Comparison of ENCODE assay signal across 8 mouse cellular contexts in genomic region chr14:73142421-73142895, GRCm38 (mm10). TPM values are rescaled to one million over a fixed set of nuclear protein-coding genes. Genes with fewer than 3 reads are reported as not detected.
DNase-seq lines count a peak whose midpoint lies in the region; ATAC-seq and TF ChIP-seq lines count a peak whose summit lies in the region.

No protein-coding gene starts in this region.

- peak overlapping the region; percentile 98 for H3K27ac ChIP-seq in forebrain, embryonic 16.5 days (ENCODE audit: low read length)
- peak overlapping the region; percentile 98 for H3K27ac ChIP-seq in limb, embryonic 15.5 days
- H3K27ac ChIP-seq in small intestine, adult 2 months (ENCODE audit: insufficient read depth, low read depth, low read length), result peak overlapping the region; percentile 94

- 1% methylated on average over 11 of the region's 11 CpGs for WGBS in forebrain, embryonic 16.5 days
- under 1% methylated on average over 11 of the region's 11 CpGs for WGBS in limb, embryonic 15.5 days
- 2% methylated on average over 11 of the region's 11 CpGs for WGBS in small intestine, adult 2 months

- peak overlapping the region; percentile 93 for H3K4me2 ChIP-seq in forebrain, embryonic 16.5 days (ENCODE audit: low read length)
- H3K4me2 ChIP-seq in limb, embryonic 15.5 days, result peak overlapping the region; percentile 55

- no peaks in the 10 kb centered on the region for H3K27me3 ChIP-seq in forebrain, embryonic 16.5 days (replicated peaks; ENCODE audit: control insufficient read depth, insufficient read depth, low read length)
- H3K27me3 ChIP-seq in limb, embryonic 15.5 days, result no peaks in the 10 kb centered on the region
- no peaks in the 10 kb centered on the region for H3K27me3 ChIP-seq in small intestine, adult 2 months (ENCODE audit: control insufficient read depth, insufficient read depth, low read length)

- H3K4me3 ChIP-seq in forebrain, embryonic 16.5 days (replicated peaks; ENCODE audit: low read length), result peak overlapping the region; percentile 74
- peak overlapping the region; percentile 79 for H3K4me3 ChIP-seq in limb, embryonic 15.5 days
- peak overlapping the region; percentile 89 for H3K4me3 ChIP-seq in small intestine, adult 2 months (ENCODE audit: low read depth, low read length)

- peak; percentile 25 to 51 for DNase-seq in heart, adult 9 months (ENCODE audit: low spot score in 2 of 2)
- no peak for DNase-seq in heart, postnatal 36 days
- peak; percentile 37 for DNase-seq in thymus, postnatal 0 days (ENCODE audit: low spot score)
- no peak for DNase-seq in thymus, postnatal 10 days (ENCODE audit: low spot score in 2 of 2)
- no peak for DNase-seq in cerebellum, adult 9-11 months

- TF ChIP-seq CTCF in small intestine, adult 2 months (IDR thresholded peaks at IDR 0.05; ENCODE audit: extremely low read depth, insufficient read length, insufficient replicate concordance, low read depth, low read length), result no peak

- TF ChIP-seq POLR2A in small intestine, adult 2 months (IDR thresholded peaks at IDR 0.05; ENCODE audit: low read depth, low read length), result no peak

- peak; percentile 23 for ATAC-seq in forebrain, embryonic 16.5 days
- peak; percentile 30; the same call in 1 of the 2 replicates for ATAC-seq in limb, embryonic 15.5 days (ENCODE audit: insufficient number of reproducible peaks, low FRiP score, low TSS enrichment, low read depth)

- peaks cover 17% of the 10 kb centered on the region for H3K4me1 ChIP-seq in forebrain, embryonic 16.5 days (replicated peaks; ENCODE audit: control insufficient read depth, insufficient read depth, low read length)
- peaks cover 16% of the 10 kb centered on the region for H3K4me1 ChIP-seq in limb, embryonic 15.5 days
- peaks cover 8% of the 10 kb centered on the region; the same call in 1 of the 2 replicates for H3K4me1 ChIP-seq in small intestine, adult 2 months (ENCODE audit: control insufficient read depth, insufficient read depth, insufficient read length, low read length)

- no peaks in the 10 kb centered on the region for H3K9me3 ChIP-seq in forebrain, embryonic 16.5 days (ENCODE audit: control insufficient read depth, low read length)
- no peaks in the 10 kb centered on the region for H3K9me3 ChIP-seq in limb, embryonic 15.5 days

- intact Hi-C loops in heart, postnatal 36 days (cut with DNase I), result no loop called here

- peak overlapping the region; percentile 95 for H3K9ac ChIP-seq in forebrain, embryonic 16.5 days (replicated peaks; ENCODE audit: low read depth, low read length)
- H3K9ac ChIP-seq in limb, embryonic 15.5 days, result peak overlapping the region; percentile 95

- H3K36me3 ChIP-seq in forebrain, embryonic 16.5 days (ENCODE audit: control insufficient read depth, insufficient read depth), result no peaks in the 10 kb centered on the region
- no peaks in the 10 kb centered on the region for H3K36me3 ChIP-seq in limb, embryonic 15.5 days
- H3K36me3 ChIP-seq in small intestine, adult 2 months (ENCODE audit: control insufficient read depth, insufficient read depth, low read length), result no peaks in the 10 kb centered on the region

RNA-seq across cellular contexts. Expression of gene Rcbtb2, which starts 19.6 kb away (rescaled TPM):
- 10 to 100 TPM; 20.0 to 23.2 TPM for total RNA-seq in heart, postnatal 36 days (2021)
- polyA plus RNA-seq in thymus, postnatal 0 days (2015; fragmentation: Nextera tagmentation; extraction: Ambion mirVana), result 281 and 293 TPM in 2 replicates
- polyA plus RNA-seq in forebrain, embryonic 16.5 days (2015; fragmentation: Nextera tagmentation; extraction: Ambion mirVana), result 79.0 and 101 TPM in 2 replicates
- polyA plus RNA-seq in limb, embryonic 15.5 days (2015; fragmentation: Nextera tagmentation; extraction: Ambion mirVana), result 90.1 and 91.6 TPM in 2 replicates
- polyA plus RNA-seq in small intestine, adult 2 months (2012; rRNA removed), result 6.4 and 10.1 TPM in 2 replicates

Comparison
In these comparisons a context has a peak if more than half of its experiments do, and no peak if none do; other contexts are left out.
1. DNase-seq: peak in heart, adult 9 months (2 of 2) and thymus, postnatal 0 days (single experiment); none in heart, postnatal 36 days (0 of 2), thymus, postnatal 10 days (0 of 2) and cerebellum, adult 9-11 months (single experiment).
2. Peak in every context shown above with its lines, with median percentiles within 50 percentile points of each other: H3K27ac ChIP-seq and H3K4me3 ChIP-seq.